Mouse (Mus musculus): Measurements from ENCODE around the gene Pitpnm1. TPM values are rescaled to one million over a fixed set of nuclear protein-coding genes. Genes with fewer than 3 reads are reported as not detected.

Gene Pitpnm1
- polyA plus RNA-seq, 1 experiment from 2014 or later = 29.0 TPM

- WGBS = 68% methylated on average over 6 of the region's 6 CpGs
- no peak overlapping the region for H3K27ac ChIP-seq (replicated peaks)
- H3K9me3 ChIP-seq = no peaks in the 10 kb centered on the region
- no peaks in the 10 kb centered on the region for H3K4me1 ChIP-seq
- no peak overlapping the region for H3K4me3 ChIP-seq
- H3K9ac ChIP-seq (replicated peaks) = no peak overlapping the region
- no peak overlapping the region for H3K4me2 ChIP-seq (replicated peaks)
- H3K27me3 ChIP-seq = peaks cover 11% of the 10 kb centered on the region; the same call in 1 of the 2 replicates
- H3K36me3 ChIP-seq = no peaks in the 10 kb centered on the region
- ATAC-seq (ENCODE audit: low FRiP score, low read depth) = no peak
These were observed 10.7 kb upstream of the Pitpnm1 start for GRCm38 (mm10) chr19:4089128-4089527.

- Histone ChIP-seq H3K27me3 (peaks cover 10% of the 10 kb centered on the region; the same call in 1 of the 2 replicates), H3K4me3 (no peak overlapping the region), H3K9ac (replicated peaks) (no peak overlapping the region), H3K27ac (replicated peaks) (no peak overlapping the region), H3K9me3 (no peaks in the 10 kb centered on the region), H3K36me3 (no peaks in the 10 kb centered on the region), H3K4me1 (no peaks in the 10 kb centered on the region), H3K4me2 (replicated peaks) (no peak overlapping the region)
- whole genome bisulfite sequencing = 90% methylated on average over 3 of the region's 3 CpGs
- ATAC-seq (ENCODE audit: low FRiP score, low read depth) = no peak
These were observed 9.4 kb upstream of the Pitpnm1 start for GRCm38 (mm10) chr19:4090446-4090845.

GRCm38 (mm10) chr19:4091383-4091782 lies 8.4 kb upstream of the Pitpnm1 start:
- peaks cover 6% of the 10 kb centered on the region for H3K4me1 ChIP-seq
- 57% methylated on average over 2 of the region's 2 CpGs for WGBS

GRCm38 (mm10) chr19:4092750-4093149 lies 7.0 kb upstream of the Pitpnm1 start:
- ATAC-seq (ENCODE audit: low FRiP score, low read depth) = no peak
- Histone ChIP-seq H3K9ac (replicated peaks) (no peak overlapping the region), H3K4me1 (peaks cover 13% of the 10 kb centered on the region), H3K9me3 (no peaks in the 10 kb centered on the region), H3K27me3 (peaks cover 10% of the 10 kb centered on the region; the same call in 1 of the 2 replicates), H3K36me3 (no peaks in the 10 kb centered on the region), H3K27ac (replicated peaks) (no peak overlapping the region), H3K4me2 (replicated peaks) (no peak overlapping the region), H3K4me3 (no peak overlapping the region)
- WGBS = 96% methylated on average over 3 of the region's 3 CpGs

More at GRCm38 (mm10) chr19:4091383-4091782, 8.4 kb upstream of the Pitpnm1 start:
- Histone ChIP-seq H3K9ac (replicated peaks) (no peak overlapping the region), H3K36me3 (no peaks in the 10 kb centered on the region), H3K27me3 (peaks cover 10% of the 10 kb centered on the region; the same call in 1 of the 2 replicates), H3K9me3 (no peaks in the 10 kb centered on the region), H3K4me2 (replicated peaks) (no peak overlapping the region), H3K27ac (replicated peaks) (no peak overlapping the region), H3K4me3 (no peak overlapping the region)
- ATAC-seq (ENCODE audit: low FRiP score, low read depth) = no peak

- 84% methylated on average over 7 of the region's 7 CpGs for WGBS
These were observed 6.0 kb upstream of the Pitpnm1 start for GRCm38 (mm10) chr19:4093772-4094171.

GRCm38 (mm10) chr19:4094348-4094747 lies 5.5 kb upstream of the Pitpnm1 start:
- Histone ChIP-seq H3K9ac (replicated peaks) (no peak overlapping the region), H3K4me1 (peaks cover 29% of the 10 kb centered on the region), H3K27ac (replicated peaks) (no peak overlapping the region), H3K27me3 (peaks cover 9% of the 10 kb centered on the region; the same call in 1 of the 2 replicates), H3K4me2 (replicated peaks) (no peak overlapping the region), H3K9me3 (no peaks in the 10 kb centered on the region), H3K36me3 (no peaks in the 10 kb centered on the region), H3K4me3 (no peak overlapping the region)
- WGBS = 82% methylated on average over 3 of the region's 3 CpGs
- ATAC-seq (ENCODE audit: low FRiP score, low read depth) = no peak

More at GRCm38 (mm10) chr19:4093772-4094171, 6.0 kb upstream of the Pitpnm1 start:
- no peaks in the 10 kb centered on the region for H3K36me3 ChIP-seq
- H3K9ac ChIP-seq (replicated peaks) = no peak overlapping the region
- no peak overlapping the region for H3K27ac ChIP-seq (replicated peaks)
- no peak overlapping the region for H3K4me2 ChIP-seq (replicated peaks)
- no peak for ATAC-seq (ENCODE audit: low FRiP score, low read depth)
- H3K4me3 ChIP-seq = no peak overlapping the region
- no peaks in the 10 kb centered on the region for H3K9me3 ChIP-seq
- peaks cover 23% of the 10 kb centered on the region for H3K4me1 ChIP-seq
- peaks cover 10% of the 10 kb centered on the region; the same call in 1 of the 2 replicates for H3K27me3 ChIP-seq

- ATAC-seq (ENCODE audit: low FRiP score, low read depth) = no peak
These were observed 5.0 kb upstream of the Pitpnm1 start for GRCm38 (mm10) chr19:4094774-4095303.

GRCm38 (mm10) chr19:4095802-4096201 lies 4.0 kb upstream of the Pitpnm1 start:
- Histone ChIP-seq H3K27ac (replicated peaks) (no peak overlapping the region), H3K9me3 (no peaks in the 10 kb centered on the region), H3K27me3 (peaks cover 16% of the 10 kb centered on the region), H3K9ac (replicated peaks) (no peak overlapping the region), H3K4me3 (no peak overlapping the region), H3K36me3 (no peaks in the 10 kb centered on the region), H3K4me2 (replicated peaks) (no peak overlapping the region), H3K4me1 (peaks cover 43% of the 10 kb centered on the region)
- WGBS = 68% methylated on average over 3 of the region's 3 CpGs
- ATAC-seq (ENCODE audit: low FRiP score, low read depth) = no peak

More at GRCm38 (mm10) chr19:4094774-4095303, 5.0 kb upstream of the Pitpnm1 start:
- Histone ChIP-seq H3K27ac (replicated peaks) (no peak overlapping the region), H3K9me3 (no peaks in the 10 kb centered on the region), H3K4me2 (replicated peaks) (no peak overlapping the region), H3K4me3 (no peak overlapping the region), H3K9ac (replicated peaks) (no peak overlapping the region), H3K36me3 (no peaks in the 10 kb centered on the region), H3K4me1 (peaks cover 34% of the 10 kb centered on the region), H3K27me3 (peaks cover 11% of the 10 kb centered on the region)
- WGBS = 82% methylated on average over 5 of the region's 5 CpGs

- peak within 1 kb of the TSS; percentile 56 for H3K9ac ChIP-seq (replicated peaks)
- peak within 1 kb of the TSS; percentile 89 for H3K27ac ChIP-seq (replicated peaks)
- ATAC-seq (ENCODE audit: low FRiP score, low read depth) = peak; percentile 93
- no peaks in the 10 kb centered on the region for H3K36me3 ChIP-seq
- WGBS = under 1% methylated on average over 65 of the region's 65 CpGs
- H3K4me2 ChIP-seq (replicated peaks) = peak within 1 kb of the TSS; percentile 59
- H3K9me3 ChIP-seq = no peaks in the 10 kb centered on the region
- peak within 1 kb of the TSS; percentile 64 for H3K4me3 ChIP-seq
- H3K27me3 ChIP-seq = peaks cover 26% of the 10 kb centered on the region
- peaks cover 54% of the 10 kb centered on the region for H3K4me1 ChIP-seq
These were observed 3.0 kb upstream of the Pitpnm1 start, which contains the start of gene Cdk2ap2 for GRCm38 (mm10) chr19:4096642-4097440. Cdk2ap2 (plus strand) TSS chr19:4097182.

GRCm38 (mm10) chr19:4097441-4097825 lies 2.4 kb upstream of the Pitpnm1 start:
- peaks cover 32% of the 10 kb centered on the region for H3K27me3 ChIP-seq
- no peaks in the 10 kb centered on the region for H3K9me3 ChIP-seq
- H3K4me3 ChIP-seq = peak overlapping the region; percentile 64
- H3K36me3 ChIP-seq = no peaks in the 10 kb centered on the region
- H3K9ac ChIP-seq (replicated peaks) = peak overlapping the region; percentile 56
- H3K4me1 ChIP-seq = peaks cover 55% of the 10 kb centered on the region
- H3K4me2 ChIP-seq (replicated peaks) = peak overlapping the region; percentile 59
- WGBS = 1% methylated on average over 21 of the region's 21 CpGs
- ATAC-seq (ENCODE audit: low FRiP score, low read depth) = no peak
- peak overlapping the region; percentile 68 for H3K27ac ChIP-seq (replicated peaks)

- WGBS = 94% methylated on average over 13 of the region's 13 CpGs
- Histone ChIP-seq H3K4me3 (no peak overlapping the region), H3K36me3 (no peaks in the 10 kb centered on the region), H3K27me3 (peaks cover 42% of the 10 kb centered on the region), H3K9ac (replicated peaks) (0 out of 2 replicates have a peak overlapping the region, but pooled peaks have one; percentile 56), H3K4me1 (peaks cover 55% of the 10 kb centered on the region), H3K4me2 (replicated peaks) (no peak overlapping the region), H3K9me3 (no peaks in the 10 kb centered on the region), H3K27ac (replicated peaks) (no peak overlapping the region)
- ATAC-seq (ENCODE audit: low FRiP score, low read depth) = no peak
These were observed 1.4 kb upstream of the Pitpnm1 start for GRCm38 (mm10) chr19:4098426-4098825.

GRCm38 (mm10) chr19:4099056-4099455 lies 742 bp upstream of the Pitpnm1 start:
- Histone ChIP-seq H3K9ac (replicated peaks) (no peak overlapping the region), H3K4me3 (no peak overlapping the region), H3K27me3 (peaks cover 46% of the 10 kb centered on the region), H3K36me3 (no peaks in the 10 kb centered on the region), H3K4me1 (peaks cover 55% of the 10 kb centered on the region), H3K9me3 (no peaks in the 10 kb centered on the region), H3K4me2 (replicated peaks) (peak overlapping the region; percentile 78; the same call in 1 of the 2 replicates), H3K27ac (replicated peaks) (no peak overlapping the region)
- ATAC-seq (ENCODE audit: low FRiP score, low read depth) = no peak
- WGBS = 11% methylated on average over 9 of the region's 9 CpGs
